Comparison of ENCODE assay signal across 25 mouse cellular contexts in genomic region chr6:113799915-113800314, GRCm38 (mm10). TPM values are rescaled to one million over a fixed set of nuclear protein-coding genes. Genes with fewer than 3 reads are reported as not detected.
A peak's percentile ranks its signal among the peaks of the same experiment; 100 is the strongest.
DNase-seq lines count a peak whose midpoint lies in the region; ATAC-seq and TF ChIP-seq lines count a peak whose summit lies in the region.
"Had no signal": no experiment of that assay in that cellular context is flagged by ENCODE, and none has a peak within 500 bp of the region (broad histone marks: within the 10 kb centered on the region; RNA-seq: fewer than 3 reads in every experiment).

No protein-coding gene starts in this region.

- TF ChIP-seq EP300 in CH12.LX (IDR thresholded peaks at IDR 0.05; ENCODE audit: low read length): peak; percentile 45

- no peaks in the 10 kb centered on the region for H3K27me3 ChIP-seq in forebrain, embryonic 13.5 days
- H3K27me3 ChIP-seq in forebrain, embryonic 14.5 days (replicated peaks; ENCODE audit: control insufficient read depth, insufficient read depth, low read length): no peaks in the 10 kb centered on the region
- no peaks in the 10 kb centered on the region for H3K27me3 ChIP-seq in hindbrain, embryonic 16.5 days (replicated peaks; ENCODE audit: control insufficient read depth, insufficient read depth, low read length)
- peaks cover 5% of the 10 kb centered on the region; the same call in 1 of the 2 replicates for H3K27me3 ChIP-seq in hindbrain, embryonic 10.5 days (ENCODE audit: insufficient read depth, poor library complexity, severe bottlenecking)
- peaks cover 62% of the 10 kb centered on the region for H3K27me3 ChIP-seq in CH12.LX (replicated peaks)
- no peaks in the 10 kb centered on the region for H3K27me3 ChIP-seq in neural tube, embryonic 14.5 days (ENCODE audit: control insufficient read depth, insufficient read depth, low read length)

- in situ Hi-C loops in CH12.LX (cut with MboI; ENCODE audit: low pct_ligation_motif_present, low pct_unique_long_range_greater_than_20kb, low sequenced_read_pairs): no loop called here

- H3K9ac ChIP-seq in forebrain, embryonic 13.5 days: no peak overlapping the region
- no peak overlapping the region for H3K9ac ChIP-seq in forebrain, embryonic 14.5 days (ENCODE audit: low read length)
- H3K9ac ChIP-seq in hindbrain, embryonic 16.5 days (ENCODE audit: low read depth, low read length): no peak overlapping the region
- no peak overlapping the region for H3K9ac ChIP-seq in CH12.LX (ENCODE audit: insufficient read depth, low read depth)
- H3K9ac ChIP-seq in neural tube, embryonic 14.5 days (replicated peaks; ENCODE audit: low read depth, low read length): no peak overlapping the region
- H3K9ac ChIP-seq: embryonic facial prominence, embryonic 15.5 days; limb, embryonic 12.5 days; liver, postnatal 0 days had no signal

- no peak for DNase-seq in forebrain, embryonic 14.5 days (ENCODE audit: low spot score)
- no peak for DNase-seq in hindbrain, embryonic 10.5 days (ENCODE audit: low spot score)
- peak; percentile 27 for DNase-seq in CH12.LX (ENCODE audit: extremely low read depth)
- no peak for DNase-seq in T-cell, adult 2 months (ENCODE audit: low spot score)
- DNase-seq: adrenal gland, postnatal 25 days; cerebellum, adult 9-10 months; gastrocnemius, postnatal 10 days; heart, adult 11 months; kidney, adult 9 months; kidney, postnatal 25 days; liver, postnatal 0 days; lung, postnatal 14 days; right cerebral cortex, adult 18-20 months; thymus, adult 2 months; thymus, postnatal 4 days had no signal

- no peak for TF ChIP-seq CTCF in CH12.LX (conservative IDR thresholded peaks at IDR 0.05 in 1 of 2, IDR thresholded peaks at IDR 0.05 in 1 of 2; ENCODE audit: low read depth in 2 of 2, low read length in 2 of 2)

- H3K27ac ChIP-seq in forebrain, embryonic 13.5 days: peak overlapping the region; percentile 65; the same call in 1 of the 2 replicates
- H3K27ac ChIP-seq in forebrain, embryonic 14.5 days (ENCODE audit: low read depth, low read length): no peak overlapping the region
- H3K27ac ChIP-seq in hindbrain, embryonic 16.5 days (ENCODE audit: low read depth, low read length): 0 out of 2 replicates have a peak overlapping the region, but pooled peaks have one; percentile 11
- no peak overlapping the region for H3K27ac ChIP-seq in hindbrain, embryonic 10.5 days
- H3K27ac ChIP-seq in CH12.LX (ENCODE audit: insufficient read depth, low read depth): no peak overlapping the region
- 0 out of 2 replicates have a peak overlapping the region, but pooled peaks have one; percentile 56 for H3K27ac ChIP-seq in neural tube, embryonic 14.5 days (ENCODE audit: low read depth, low read length)
- H3K27ac ChIP-seq: embryonic facial prominence, embryonic 15.5 days; limb, embryonic 12.5 days; stomach, postnatal 0 days had no signal

- no peak overlapping the region for H3K4me2 ChIP-seq in forebrain, embryonic 13.5 days
- H3K4me2 ChIP-seq in forebrain, embryonic 14.5 days (ENCODE audit: low read length): no peak overlapping the region
- no peak overlapping the region for H3K4me2 ChIP-seq in hindbrain, embryonic 16.5 days (ENCODE audit: low read length)
- no peak overlapping the region for H3K4me2 ChIP-seq in CH12.LX (ENCODE audit: insufficient read depth, low read depth, poor library complexity, severe bottlenecking)
- no peak overlapping the region for H3K4me2 ChIP-seq in neural tube, embryonic 14.5 days (ENCODE audit: low read depth, low read length)
- H3K4me2 ChIP-seq: embryonic facial prominence, embryonic 15.5 days; heart, embryonic 11.5 days; limb, embryonic 12.5 days; liver, embryonic 11.5 days had no signal

- dilution Hi-C loops in CH12.LX (cut with MboI; ENCODE audit: extremely low pct_ligation_motif_present, extremely low pct_unique_long_range_greater_than_20kb, low sequenced_read_pairs): no loop called here

- H3K4me1 ChIP-seq in forebrain, embryonic 13.5 days: peaks cover 32% of the 10 kb centered on the region
- peaks cover 18% of the 10 kb centered on the region for H3K4me1 ChIP-seq in forebrain, embryonic 14.5 days (ENCODE audit: control insufficient read depth, insufficient read depth, low read length)
- H3K4me1 ChIP-seq in hindbrain, embryonic 16.5 days (ENCODE audit: control insufficient read depth, insufficient read depth, low read depth, low read length): peaks cover 10% of the 10 kb centered on the region
- H3K4me1 ChIP-seq in hindbrain, embryonic 10.5 days (replicated peaks): peaks cover 22% of the 10 kb centered on the region
- H3K4me1 ChIP-seq in CH12.LX (ENCODE audit: control insufficient read depth in 1 of 2, insufficient read depth in 2 of 2): peaks cover 0 to 22% of the 10 kb centered on the region in 2 experiments; a peak in 2 of 4 replicates
- peaks cover 25% of the 10 kb centered on the region for H3K4me1 ChIP-seq in neural tube, embryonic 14.5 days (ENCODE audit: control insufficient read depth, insufficient read depth, low read length)

- TF ChIP-seq RAD21 in CH12.LX (IDR thresholded peaks at IDR 0.05; ENCODE audit: low read depth, low read length): no peak

- peaks cover 30% of the 10 kb centered on the region for H3K36me3 ChIP-seq in forebrain, embryonic 13.5 days (ENCODE audit: poor library complexity, severe bottlenecking)
- H3K36me3 ChIP-seq in forebrain, embryonic 14.5 days (ENCODE audit: control insufficient read depth, insufficient read depth, low read length): peaks cover 30% of the 10 kb centered on the region
- peaks cover 21% of the 10 kb centered on the region for H3K36me3 ChIP-seq in hindbrain, embryonic 16.5 days (ENCODE audit: control insufficient read depth, insufficient read depth, low read length)
- H3K36me3 ChIP-seq in hindbrain, embryonic 10.5 days: peaks cover 8% of the 10 kb centered on the region; the same call in 1 of the 2 replicates
- no peaks in the 10 kb centered on the region for H3K36me3 ChIP-seq in CH12.LX (replicated peaks in 1 of 2; ENCODE audit: control insufficient read depth in 1 of 2, insufficient read depth in 1 of 2, low read length in 1 of 2)
- peaks cover 9% of the 10 kb centered on the region; the same call in 1 of the 2 replicates for H3K36me3 ChIP-seq in neural tube, embryonic 14.5 days (ENCODE audit: control insufficient read depth, insufficient read depth, low read length)
- H3K36me3 ChIP-seq: embryonic facial prominence, embryonic 15.5 days; limb, embryonic 12.5 days had no signal

- whole genome bisulfite sequencing in forebrain, embryonic 13.5 days: 85% methylated on average over 3 of the region's 3 CpGs
- 73% methylated on average over 3 of the region's 3 CpGs for WGBS in forebrain, embryonic 14.5 days
- WGBS in hindbrain, embryonic 16.5 days: 83% methylated on average over 3 of the region's 3 CpGs
- 84% methylated on average over 3 of the region's 3 CpGs for WGBS in hindbrain, embryonic 10.5 days
- 58% methylated on average over 3 of the region's 3 CpGs for WGBS in neural tube, embryonic 14.5 days

- no peak for TF ChIP-seq POLR2A in CH12.LX (IDR thresholded peaks at IDR 0.05; ENCODE audit: low read depth, low read length)

- H3K9me3 ChIP-seq in forebrain, embryonic 13.5 days (replicated peaks): no peaks in the 10 kb centered on the region; the same call in 1 of the 2 replicates
- no peaks in the 10 kb centered on the region for H3K9me3 ChIP-seq in forebrain, embryonic 14.5 days (replicated peaks; ENCODE audit: control insufficient read depth, low read length)
- peaks cover 4% of the 10 kb centered on the region for H3K9me3 ChIP-seq in hindbrain, embryonic 16.5 days (ENCODE audit: control insufficient read depth, low read length)
- peaks cover 7% of the 10 kb centered on the region; the same call in 1 of the 2 replicates for H3K9me3 ChIP-seq in hindbrain, embryonic 10.5 days
- no peaks in the 10 kb centered on the region for H3K9me3 ChIP-seq in CH12.LX (replicated peaks; ENCODE audit: low read length)
- peaks cover 5% of the 10 kb centered on the region; the same call in 1 of the 2 replicates for H3K9me3 ChIP-seq in neural tube, embryonic 14.5 days (ENCODE audit: control insufficient read depth, low read length)
- H3K9me3 ChIP-seq: embryonic facial prominence, embryonic 15.5 days had no signal

- no peak for ATAC-seq in forebrain, embryonic 13.5 days
- ATAC-seq in forebrain, embryonic 14.5 days: no peak
- ATAC-seq in hindbrain, embryonic 16.5 days: no peak
- ATAC-seq in neural tube, embryonic 14.5 days (ENCODE audit: low read depth): no peak
- ATAC-seq: intestine, embryonic 16.5 days; liver, postnatal 0 days had no signal

- no peaks in the 10 kb centered on the region for H3K79me2 ChIP-seq in CH12.LX (replicated peaks; ENCODE audit: control insufficient read depth, extremely low read depth, insufficient read depth, poor library complexity, severe bottlenecking)

- H3K4me3 ChIP-seq in forebrain, embryonic 13.5 days: no peak overlapping the region
- H3K4me3 ChIP-seq in forebrain, embryonic 14.5 days (ENCODE audit: low read depth, low read length): no peak overlapping the region
- H3K4me3 ChIP-seq in hindbrain, embryonic 16.5 days (ENCODE audit: low read length): no peak overlapping the region
- H3K4me3 ChIP-seq in hindbrain, embryonic 10.5 days: no peak overlapping the region
- no peak overlapping the region for H3K4me3 ChIP-seq in CH12.LX (replicated peaks in 1 of 3; ENCODE audit: low read depth in 2 of 3, low read length in 2 of 3, poor library complexity in 1 of 3)
- no peak overlapping the region for H3K4me3 ChIP-seq in neural tube, embryonic 14.5 days (ENCODE audit: low read depth, low read length)
- H3K4me3 ChIP-seq: embryonic facial prominence, embryonic 15.5 days; limb, embryonic 12.5 days; megakaryocyte, embryonic 14.5 days had no signal

TF ChIP-seq in CH12.LX, 34 proteins besides CTCF, POLR2A, EP300 and RAD21 (continues in another document):
- no peak for TF ChIP-seq MXI1 (IDR thresholded peaks at IDR 0.05; ENCODE audit: low read depth, low read length)
- no peak for TF ChIP-seq PAX5 (IDR thresholded peaks at IDR 0.05; ENCODE audit: low read length)
- no peak for TF ChIP-seq ETS1 (conservative IDR thresholded peaks at IDR 0.05; ENCODE audit: low read depth, low read length)
- TF ChIP-seq ZMIZ1 (IDR thresholded peaks at IDR 0.05; ENCODE audit: low read depth, low read length): no peak
- TF ChIP-seq E2F4 (IDR thresholded peaks at IDR 0.05; ENCODE audit: insufficient replicate concordance, low read depth, low read length): no peak
- no peak for TF ChIP-seq UBTF (IDR thresholded peaks at IDR 0.05; ENCODE audit: low read depth, low read length)
- TF ChIP-seq IRF4 (IDR thresholded peaks at IDR 0.05; ENCODE audit: low read depth, low read length): no peak
- no peak for TF ChIP-seq NRF1 (IDR thresholded peaks at IDR 0.05; ENCODE audit: low read depth, low read length)

RNA-seq across cellular contexts. Expression of gene Sec13, which starts 59.4 kb away (rescaled TPM):
- polyA plus RNA-seq in forebrain, embryonic 13.5 days (2015; fragmentation: Nextera tagmentation; extraction: Ambion mirVana): 256 and 269 TPM in 2 replicates
- 288 and 299 TPM in 2 replicates for polyA plus RNA-seq in forebrain, embryonic 14.5 days (2014; fragmentation: Nextera tagmentation; extraction: Ambion mirVana)
- 197 TPM in 2 replicates for polyA plus RNA-seq in hindbrain, embryonic 16.5 days (2015; fragmentation: Nextera tagmentation; extraction: Ambion mirVana)
- polyA plus RNA-seq in hindbrain, embryonic 10.5 days (2016; fragmentation: Nextera tagmentation; extraction: Ambion mirVana): 291 and 296 TPM in 2 replicates
- 209 and 244 TPM in 2 replicates for total RNA-seq in CH12.LX (2012; rRNA removed)
- total RNA-seq in CH12.LX (2014; rRNA removed): 257 and 267 TPM in 2 replicates
- 145 and 156 TPM in 2 replicates for polyA plus RNA-seq in CH12.LX (2012; ENCODE audit: insufficient read length, low read depth)
- 191 and 210 TPM in 2 replicates for polyA plus RNA-seq in neural tube, embryonic 14.5 days (2014; fragmentation: Nextera tagmentation; extraction: Ambion mirVana)

Comparison
In these comparisons a context has a peak if more than half of its experiments do, and no peak if none do; other contexts are left out.
1. H3K27ac ChIP-seq: peak in forebrain, embryonic 13.5 days (single experiment), hindbrain, embryonic 16.5 days (single experiment) and neural tube, embryonic 14.5 days (single experiment); none in forebrain, embryonic 14.5 days (single experiment), hindbrain, embryonic 10.5 days (single experiment) and CH12.LX (single experiment).